In the genomic region with DNA sequence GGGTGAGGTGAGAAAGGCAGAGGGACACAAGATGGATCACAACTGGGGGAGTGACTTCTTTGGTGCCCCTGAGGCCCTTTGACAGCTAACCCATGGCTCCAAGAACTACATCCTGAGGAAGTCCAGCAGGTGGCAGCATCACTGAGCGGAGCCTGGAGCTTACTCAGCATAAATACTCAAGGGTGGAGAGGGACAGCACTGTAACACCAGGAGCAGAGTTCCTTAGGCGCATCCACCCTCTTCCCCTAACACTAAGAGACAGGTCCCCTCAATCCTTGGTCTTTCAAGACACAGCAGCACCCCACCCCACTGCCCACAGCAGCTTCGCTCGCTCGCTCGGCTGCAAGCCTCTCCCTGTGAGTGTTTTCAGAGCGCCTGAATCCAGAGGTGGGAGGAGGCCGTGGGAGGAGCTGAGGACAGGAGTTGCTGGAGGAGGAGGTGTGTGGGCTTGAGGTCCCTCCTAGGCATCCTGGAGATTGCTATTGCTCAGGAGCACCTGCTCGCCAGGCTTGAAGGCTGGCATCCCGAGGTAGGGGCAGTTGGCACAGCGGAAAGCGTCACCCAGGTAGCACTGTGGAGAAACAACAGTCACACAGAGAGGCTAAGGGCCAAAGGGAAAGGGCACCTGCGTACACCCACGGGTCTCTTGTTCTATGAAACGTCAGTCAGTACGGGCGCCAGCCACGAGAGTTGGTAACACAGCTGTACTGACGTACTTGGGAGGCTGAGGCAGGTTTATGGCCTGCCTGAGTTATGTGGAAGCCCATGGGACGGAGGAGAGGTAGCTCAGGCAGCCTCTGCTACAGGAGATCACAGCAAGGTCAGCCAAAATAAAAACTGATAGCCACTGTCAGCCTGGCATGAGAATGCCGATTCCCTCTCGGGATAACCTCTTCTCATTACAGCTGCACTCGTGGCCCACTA, we compare ENCODE assay signal across 8 mouse cellular contexts. TPM values are rescaled to one million over a fixed set of nuclear protein-coding genes. Genes with fewer than 3 reads are reported as not detected.
DNase-seq lines count a peak whose midpoint lies in the region; ATAC-seq and TF ChIP-seq lines count a peak whose summit lies in the region.

No protein-coding gene starts in this region.

- no peak for TF ChIP-seq POLR2A in bone marrow, adult 2 months (IDR thresholded peaks at IDR 0.05; ENCODE audit: borderline replicate concordance, control insufficient read depth, low read depth, low read length)

- H3K9ac ChIP-seq in forebrain, embryonic 12.5 days: no peak overlapping the region
- H3K9ac ChIP-seq in hindbrain, embryonic 15.5 days: no peak overlapping the region
- H3K9ac ChIP-seq in limb, embryonic 11.5 days (ENCODE audit: low read length): no peak overlapping the region
- H3K9ac ChIP-seq in midbrain, embryonic 13.5 days (replicated peaks): no peak overlapping the region

- H3K4me1 ChIP-seq in bone marrow, adult 2 months (ENCODE audit: control insufficient read depth, insufficient read depth, low read length): no peaks in the 10 kb centered on the region
- H3K4me1 ChIP-seq in forebrain, embryonic 12.5 days: no peaks in the 10 kb centered on the region
- no peaks in the 10 kb centered on the region for H3K4me1 ChIP-seq in hindbrain, embryonic 15.5 days (replicated peaks)
- H3K4me1 ChIP-seq in limb, embryonic 11.5 days (ENCODE audit: control insufficient read depth, insufficient read depth, low read length): no peaks in the 10 kb centered on the region
- no peaks in the 10 kb centered on the region for H3K4me1 ChIP-seq in midbrain, embryonic 13.5 days (replicated peaks)

- TF ChIP-seq CTCF in bone marrow, adult 2 months (IDR thresholded peaks at IDR 0.05; ENCODE audit: control insufficient read depth, insufficient read depth, low read length): peak; percentile 79

- WGBS in bone marrow, adult 2 months: 92% methylated on average over 23 of the region's 23 CpGs
- 78% methylated on average over 23 of the region's 23 CpGs for WGBS in forebrain, embryonic 12.5 days
- WGBS in hindbrain, embryonic 15.5 days: 81% methylated on average over 23 of the region's 23 CpGs
- WGBS in limb, embryonic 11.5 days: 80% methylated on average over 23 of the region's 23 CpGs
- 81% methylated on average over 23 of the region's 23 CpGs for WGBS in midbrain, embryonic 13.5 days

- DNase-seq in frontal cortex, postnatal 25 days (ENCODE audit: low spot score in 2 of 2): no peak
- peak; percentile 73 for DNase-seq in limb, embryonic 11.5 days (ENCODE audit: low spot score)
- peak; percentile 36 to 52 for DNase-seq in spleen, postnatal 36 days (ENCODE audit: low spot score in 2 of 2)

- no peak overlapping the region for H3K4me3 ChIP-seq in bone marrow, adult 2 months (replicated peaks; ENCODE audit: control insufficient read depth, low read depth, low read length)
- no peak overlapping the region for H3K4me3 ChIP-seq in forebrain, embryonic 12.5 days (replicated peaks)
- H3K4me3 ChIP-seq in hindbrain, embryonic 15.5 days: no peak overlapping the region
- H3K4me3 ChIP-seq in limb, embryonic 11.5 days (ENCODE audit: low read depth, low read length): no peak overlapping the region
- H3K4me3 ChIP-seq in midbrain, embryonic 13.5 days (replicated peaks): no peak overlapping the region

- H3K9me3 ChIP-seq in forebrain, embryonic 12.5 days: no peaks in the 10 kb centered on the region
- no peaks in the 10 kb centered on the region for H3K9me3 ChIP-seq in hindbrain, embryonic 15.5 days
- no peaks in the 10 kb centered on the region for H3K9me3 ChIP-seq in limb, embryonic 11.5 days (ENCODE audit: control insufficient read depth, low read length)
- no peaks in the 10 kb centered on the region for H3K9me3 ChIP-seq in midbrain, embryonic 13.5 days

- ATAC-seq in frontal cortex, adult (ENCODE audit: low TSS enrichment): peak; percentile 83
- peak; percentile 49; the same call in 1 of the 2 replicates for ATAC-seq in forebrain, embryonic 12.5 days (ENCODE audit: low FRiP score)
- ATAC-seq in hindbrain, embryonic 15.5 days (ENCODE audit: low FRiP score, low read depth): peak; percentile 59; the same call in 1 of the 2 replicates
- ATAC-seq in limb, embryonic 11.5 days (ENCODE audit: insufficient number of reproducible peaks, low FRiP score, low TSS enrichment, low read depth): 0 out of 2 replicates have a peak, but pooled peaks have one; percentile 17
- peak; percentile 67 for ATAC-seq in midbrain, embryonic 13.5 days

- no peak overlapping the region for H3K4me2 ChIP-seq in forebrain, embryonic 12.5 days
- no peak overlapping the region for H3K4me2 ChIP-seq in hindbrain, embryonic 15.5 days
- H3K4me2 ChIP-seq in limb, embryonic 11.5 days (ENCODE audit: low read depth, severe bottlenecking): no peak overlapping the region
- H3K4me2 ChIP-seq in midbrain, embryonic 13.5 days (replicated peaks): no peak overlapping the region

- peaks cover 76% of the 10 kb centered on the region for H3K36me3 ChIP-seq in forebrain, embryonic 12.5 days (replicated peaks)
- peaks cover 41% of the 10 kb centered on the region for H3K36me3 ChIP-seq in hindbrain, embryonic 15.5 days
- peaks cover 20% of the 10 kb centered on the region; the same call in 1 of the 2 replicates for H3K36me3 ChIP-seq in limb, embryonic 11.5 days (ENCODE audit: control insufficient read depth, insufficient read depth, low read length)
- H3K36me3 ChIP-seq in midbrain, embryonic 13.5 days: peaks cover 73% of the 10 kb centered on the region

- no peaks in the 10 kb centered on the region for H3K27me3 ChIP-seq in forebrain, embryonic 12.5 days
- H3K27me3 ChIP-seq in hindbrain, embryonic 15.5 days: no peaks in the 10 kb centered on the region
- H3K27me3 ChIP-seq in limb, embryonic 11.5 days (ENCODE audit: control insufficient read depth, insufficient read depth, low read length): no peaks in the 10 kb centered on the region
- no peaks in the 10 kb centered on the region for H3K27me3 ChIP-seq in midbrain, embryonic 13.5 days

- H3K27ac ChIP-seq in bone marrow, adult 2 months (ENCODE audit: control insufficient read depth, insufficient read depth, low read depth, low read length, poor library complexity): no peak overlapping the region
- no peak overlapping the region for H3K27ac ChIP-seq in forebrain, embryonic 12.5 days
- H3K27ac ChIP-seq in hindbrain, embryonic 15.5 days (replicated peaks): no peak overlapping the region
- H3K27ac ChIP-seq in limb, embryonic 11.5 days (replicated peaks; ENCODE audit: low read depth, low read length): no peak overlapping the region
- no peak overlapping the region for H3K27ac ChIP-seq in midbrain, embryonic 13.5 days

RNA-seq across cellular contexts. Expression of a gene that starts 12.6 kb away (rescaled TPM):
- not detected in 2 replicates for polyA plus RNA-seq in bone marrow, adult 2 months (2011; ENCODE audit: insufficient read depth, insufficient read length, low replicate concordance, missing spikeins)
- polyA plus RNA-seq in forebrain, embryonic 12.5 days (2016; fragmentation: Nextera tagmentation; extraction: Ambion mirVana): 0.56 TPM in 1 of 2 replicates, not detected in the other
- polyA plus RNA-seq in hindbrain, embryonic 15.5 days (2015; fragmentation: Nextera tagmentation; extraction: Ambion mirVana): 0.46 and 0.87 TPM in 2 replicates
- not detected in 2 replicates for polyA plus RNA-seq in limb, embryonic 11.5 days (2014; fragmentation: Nextera tagmentation; extraction: Ambion mirVana)
- polyA plus RNA-seq in midbrain, embryonic 13.5 days (2015; fragmentation: Nextera tagmentation; extraction: Ambion mirVana): 0.46 TPM in 1 of 2 replicates, not detected in the other

RNA-seq across cellular contexts. Expression of a gene that starts 15.2 kb away (rescaled TPM):
- 21.8 and 35.8 TPM in 2 replicates for polyA plus RNA-seq in bone marrow, adult 2 months (2011; ENCODE audit: insufficient read depth, insufficient read length, low replicate concordance, missing spikeins)
- polyA plus RNA-seq in forebrain, embryonic 12.5 days (2016; fragmentation: Nextera tagmentation; extraction: Ambion mirVana): 47.8 and 52.3 TPM in 2 replicates
- polyA plus RNA-seq in hindbrain, embryonic 15.5 days (2015; fragmentation: Nextera tagmentation; extraction: Ambion mirVana): 57.6 and 59.6 TPM in 2 replicates
- polyA plus RNA-seq in limb, embryonic 11.5 days (2014; fragmentation: Nextera tagmentation; extraction: Ambion mirVana): 63.5 and 64.0 TPM in 2 replicates
- polyA plus RNA-seq in midbrain, embryonic 13.5 days (2015; fragmentation: Nextera tagmentation; extraction: Ambion mirVana): 56.1 and 61.6 TPM in 2 replicates

RNA-seq across cellular contexts. Expression of a gene that starts 15.3 kb away (rescaled TPM):
- 36.7 and 38.1 TPM in 2 replicates for polyA plus RNA-seq in bone marrow, adult 2 months (2011; ENCODE audit: insufficient read depth, insufficient read length, low replicate concordance, missing spikeins)
- 170 and 179 TPM in 2 replicates for polyA plus RNA-seq in forebrain, embryonic 12.5 days (2016; fragmentation: Nextera tagmentation; extraction: Ambion mirVana)
- polyA plus RNA-seq in hindbrain, embryonic 15.5 days (2015; fragmentation: Nextera tagmentation; extraction: Ambion mirVana): 194 and 197 TPM in 2 replicates
- 129 and 131 TPM in 2 replicates for polyA plus RNA-seq in limb, embryonic 11.5 days (2014; fragmentation: Nextera tagmentation; extraction: Ambion mirVana)
- polyA plus RNA-seq in midbrain, embryonic 13.5 days (2015; fragmentation: Nextera tagmentation; extraction: Ambion mirVana): 202 and 203 TPM in 2 replicates

RNA-seq across cellular contexts. Expression of a gene that starts 34.4 kb away (rescaled TPM):
- polyA plus RNA-seq in bone marrow, adult 2 months (2011; ENCODE audit: insufficient read depth, insufficient read length, low replicate concordance, missing spikeins): 33.6 and 37.9 TPM in 2 replicates
- polyA plus RNA-seq in forebrain, embryonic 12.5 days (2016; fragmentation: Nextera tagmentation; extraction: Ambion mirVana): 144 and 147 TPM in 2 replicates
- polyA plus RNA-seq in hindbrain, embryonic 15.5 days (2015; fragmentation: Nextera tagmentation; extraction: Ambion mirVana): 111 TPM in 2 replicates
- polyA plus RNA-seq in limb, embryonic 11.5 days (2014; fragmentation: Nextera tagmentation; extraction: Ambion mirVana): 178 and 189 TPM in 2 replicates
- 133 and 140 TPM in 2 replicates for polyA plus RNA-seq in midbrain, embryonic 13.5 days (2015; fragmentation: Nextera tagmentation; extraction: Ambion mirVana)

RNA-seq across cellular contexts. Expression of a gene that starts 51.1 kb away (rescaled TPM):
- polyA plus RNA-seq in bone marrow, adult 2 months (2011; ENCODE audit: insufficient read depth, insufficient read length, low replicate concordance, missing spikeins): 3.6 TPM in 1 of 2 replicates, not detected in the other
- polyA plus RNA-seq in forebrain, embryonic 12.5 days (2016; fragmentation: Nextera tagmentation; extraction: Ambion mirVana): 8.3 and 9.4 TPM in 2 replicates
- polyA plus RNA-seq in hindbrain, embryonic 15.5 days (2015; fragmentation: Nextera tagmentation; extraction: Ambion mirVana): 38.3 and 46.3 TPM in 2 replicates
- 5.2 and 6.3 TPM in 2 replicates for polyA plus RNA-seq in limb, embryonic 11.5 days (2014; fragmentation: Nextera tagmentation; extraction: Ambion mirVana)
- polyA plus RNA-seq in midbrain, embryonic 13.5 days (2015; fragmentation: Nextera tagmentation; extraction: Ambion mirVana): 14.2 and 14.5 TPM in 2 replicates

Comparison
In these comparisons a context has a peak if more than half of its experiments do, and no peak if none do; other contexts are left out.
1. ATAC-seq: peak in every context shown above with its lines; median percentile 83 in frontal cortex, adult; 67 in midbrain, embryonic 13.5 days; 59 in hindbrain, embryonic 15.5 days; 49 in forebrain, embryonic 12.5 days; 17 in limb, embryonic 11.5 days.
2. DNase-seq: peak in limb, embryonic 11.5 days (single experiment) and spleen, postnatal 36 days (2 of 2); none in frontal cortex, postnatal 25 days (0 of 2).